Comparison of ENCODE assay signal across 27 mouse cellular contexts in the genomic region with DNA sequence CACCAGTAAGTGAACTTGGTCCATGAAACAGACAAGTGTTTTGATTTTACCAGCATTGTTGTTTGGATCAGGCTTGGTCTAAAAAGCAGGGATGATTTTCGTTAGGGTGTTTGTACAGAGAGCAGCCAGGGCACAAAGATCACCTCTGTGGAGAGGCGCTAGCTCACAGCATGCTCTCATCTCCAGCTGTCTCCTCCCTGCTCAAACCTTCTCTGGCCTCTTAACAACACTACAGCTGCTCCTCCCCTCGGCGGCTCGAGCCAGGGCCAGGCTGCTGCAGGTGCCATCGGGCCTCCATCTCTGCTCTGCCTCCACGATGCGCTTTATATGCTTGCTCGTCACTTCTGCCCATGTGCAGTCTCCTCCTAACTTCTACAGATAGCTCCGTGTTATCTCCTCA. TPM values are rescaled to one million over a fixed set of nuclear protein-coding genes. Genes with fewer than 3 reads are reported as not detected.
A peak's percentile ranks its signal among the peaks of the same experiment; 100 is the strongest.
DNase-seq lines count a peak whose midpoint lies in the region; ATAC-seq and TF ChIP-seq lines count a peak whose summit lies in the region.
"Had no signal": no experiment of that assay in that cellular context is flagged by ENCODE, and none has a peak within 500 bp of the region (broad histone marks: within the 10 kb centered on the region; RNA-seq: fewer than 3 reads in every experiment).

No protein-coding gene starts in this region.

- no peaks in the 10 kb centered on the region for H3K9me3 ChIP-seq in hindbrain, postnatal 0 days (ENCODE audit: low read length)
- no peaks in the 10 kb centered on the region for H3K9me3 ChIP-seq in hindbrain, embryonic 11.5 days (ENCODE audit: control insufficient read depth, low read length)
- no peaks in the 10 kb centered on the region for H3K9me3 ChIP-seq in liver, postnatal 0 days (ENCODE audit: low read length)
- H3K9me3 ChIP-seq in lung, postnatal 0 days (ENCODE audit: low read length) = no peaks in the 10 kb centered on the region
- H3K9me3 ChIP-seq in forebrain, postnatal 0 days (ENCODE audit: low read length) = no peaks in the 10 kb centered on the region
- H3K9me3 ChIP-seq: embryonic facial prominence, embryonic 15.5 days; heart, embryonic 12.5 days; hindbrain, embryonic 13.5 days; midbrain, embryonic 12.5 days had no signal

- no peak overlapping the region for H3K9ac ChIP-seq in hindbrain, postnatal 0 days (replicated peaks; ENCODE audit: low read length)
- no peak overlapping the region for H3K9ac ChIP-seq in hindbrain, embryonic 11.5 days (ENCODE audit: low read depth, low read length)
- no peak overlapping the region for H3K9ac ChIP-seq in liver, postnatal 0 days (replicated peaks)
- no peak overlapping the region for H3K9ac ChIP-seq in lung, postnatal 0 days (replicated peaks; ENCODE audit: low read depth)
- no peak overlapping the region for H3K9ac ChIP-seq in forebrain, postnatal 0 days
- H3K9ac ChIP-seq: embryonic facial prominence, embryonic 15.5 days; heart, embryonic 12.5 days; hindbrain, embryonic 13.5 days; midbrain, embryonic 12.5 days had no signal

- H3K36me3 ChIP-seq in hindbrain, postnatal 0 days (ENCODE audit: insufficient read depth, low read length) = no peaks in the 10 kb centered on the region
- H3K36me3 ChIP-seq in hindbrain, embryonic 11.5 days (ENCODE audit: control insufficient read depth, insufficient read depth, low read length) = no peaks in the 10 kb centered on the region
- no peaks in the 10 kb centered on the region for H3K36me3 ChIP-seq in liver, postnatal 0 days (replicated peaks; ENCODE audit: insufficient read depth, low read length)
- no peaks in the 10 kb centered on the region for H3K36me3 ChIP-seq in lung, postnatal 0 days (ENCODE audit: insufficient read depth, low read length)
- H3K36me3 ChIP-seq in forebrain, postnatal 0 days (ENCODE audit: insufficient read depth) = 0 out of 2 replicates have a peak, but pooled peaks cover 5% of the 10 kb centered on the region

- H3K4me2 ChIP-seq in hindbrain, postnatal 0 days (ENCODE audit: low read depth, low read length) = no peak overlapping the region
- no peak overlapping the region for H3K4me2 ChIP-seq in hindbrain, embryonic 11.5 days (replicated peaks; ENCODE audit: low read depth, low read length)
- H3K4me2 ChIP-seq in liver, postnatal 0 days (ENCODE audit: low read depth, low read length) = no peak overlapping the region
- H3K4me2 ChIP-seq in lung, postnatal 0 days (replicated peaks; ENCODE audit: low read depth, low read length) = no peak overlapping the region
- no peak overlapping the region for H3K4me2 ChIP-seq in forebrain, postnatal 0 days (ENCODE audit: low read depth)
- H3K4me2 ChIP-seq: embryonic facial prominence, embryonic 15.5 days; heart, embryonic 12.5 days; hindbrain, embryonic 13.5 days; midbrain, embryonic 12.5 days had no signal

- H3K27ac ChIP-seq in hindbrain, postnatal 0 days = no peak overlapping the region
- no peak overlapping the region for H3K27ac ChIP-seq in hindbrain, embryonic 11.5 days (ENCODE audit: low read depth, low read length)
- H3K27ac ChIP-seq in liver, postnatal 0 days (ENCODE audit: low read depth) = no peak overlapping the region
- H3K27ac ChIP-seq in lung, postnatal 0 days (ENCODE audit: low read length) = no peak overlapping the region
- H3K27ac ChIP-seq in forebrain, postnatal 0 days (ENCODE audit: low read depth, low read length) = no peak overlapping the region
- H3K27ac ChIP-seq: embryonic facial prominence, embryonic 15.5 days; hindbrain, embryonic 13.5 days; midbrain, embryonic 12.5 days had no signal

- TF ChIP-seq EP300 in liver, postnatal 0 days (IDR thresholded peaks at IDR 0.05; ENCODE audit: low read depth) = no peak
- no peak for TF ChIP-seq EP300 in lung, postnatal 0 days (IDR thresholded peaks at IDR 0.05)

- H3K4me3 ChIP-seq in hindbrain, postnatal 0 days (ENCODE audit: low read length) = no peak overlapping the region
- no peak overlapping the region for H3K4me3 ChIP-seq in hindbrain, embryonic 11.5 days (ENCODE audit: low read depth, low read length)
- no peak overlapping the region for H3K4me3 ChIP-seq in liver, postnatal 0 days (ENCODE audit: low read depth, low read length)
- no peak overlapping the region for H3K4me3 ChIP-seq in lung, postnatal 0 days (ENCODE audit: low read depth, low read length)
- H3K4me3 ChIP-seq in forebrain, postnatal 0 days (ENCODE audit: low read depth, low read length) = no peak overlapping the region
- H3K4me3 ChIP-seq: embryonic facial prominence, embryonic 15.5 days; heart, embryonic 12.5 days; hindbrain, embryonic 13.5 days; midbrain, embryonic 12.5 days had no signal

- no peaks in the 10 kb centered on the region for H3K27me3 ChIP-seq in hindbrain, postnatal 0 days (ENCODE audit: insufficient read depth, low read length)
- no peaks in the 10 kb centered on the region for H3K27me3 ChIP-seq in hindbrain, embryonic 11.5 days (ENCODE audit: control insufficient read depth, insufficient read depth, low read length)
- H3K27me3 ChIP-seq in liver, postnatal 0 days (ENCODE audit: insufficient read depth, low read length) = no peaks in the 10 kb centered on the region
- H3K27me3 ChIP-seq in lung, postnatal 0 days (replicated peaks; ENCODE audit: insufficient read depth, low read length) = no peaks in the 10 kb centered on the region
- no peaks in the 10 kb centered on the region for H3K27me3 ChIP-seq in forebrain, postnatal 0 days (ENCODE audit: insufficient read depth, low read length)
- H3K27me3 ChIP-seq: embryonic facial prominence, embryonic 15.5 days; heart, embryonic 12.5 days; hindbrain, embryonic 13.5 days; midbrain, embryonic 12.5 days had no signal

- DNase-seq in adrenal gland, postnatal 14 days = peak; percentile 3
- no peak for DNase-seq in adrenal gland, postnatal 36 days
- peak; percentile 23 for DNase-seq in hindbrain, postnatal 0 days (ENCODE audit: low spot score)
- DNase-seq in hindbrain, embryonic 11.5 days (ENCODE audit: low spot score) = no peak
- DNase-seq in brain, adult 2 months (ENCODE audit: low read depth, low spot score) = peak; percentile 17
- peak; percentile 30 for DNase-seq in liver, postnatal 0 days
- DNase-seq in lung, postnatal 0 days (ENCODE audit: low spot score) = no peak
- DNase-seq in forebrain, postnatal 0 days = no peak
- DNase-seq: adrenal gland, postnatal 10 days; cerebellum, adult 8-10 months; kidney, adult 18-20 months; lung, postnatal 4 days; right cerebral cortex, adult 18-20 months; thymus, adult 18-20 months had no signal

- peak; percentile 48; the same call in 1 of the 2 replicates for ATAC-seq in hindbrain, postnatal 0 days
- ATAC-seq in hindbrain, embryonic 11.5 days (ENCODE audit: low FRiP score) = no peak
- ATAC-seq in liver, postnatal 0 days = peak; percentile 74; the same call in 1 of the 2 replicates
- no peak for ATAC-seq in lung, postnatal 0 days
- ATAC-seq in forebrain, postnatal 0 days = no peak

- H3K4me1 ChIP-seq in hindbrain, postnatal 0 days (ENCODE audit: insufficient read depth, low read length) = no peaks in the 10 kb centered on the region; the same call in 1 of the 2 replicates
- no peaks in the 10 kb centered on the region for H3K4me1 ChIP-seq in hindbrain, embryonic 11.5 days (replicated peaks; ENCODE audit: control insufficient read depth, insufficient read depth, low read length)
- peaks cover 8% of the 10 kb centered on the region; the same call in 1 of the 2 replicates for H3K4me1 ChIP-seq in liver, postnatal 0 days (ENCODE audit: insufficient read depth)
- no peaks in the 10 kb centered on the region for H3K4me1 ChIP-seq in lung, postnatal 0 days (ENCODE audit: insufficient read depth, low read depth, low read length)
- H3K4me1 ChIP-seq in forebrain, postnatal 0 days (ENCODE audit: insufficient read depth) = no peaks in the 10 kb centered on the region

- no peak for TF ChIP-seq CTCF in hindbrain, postnatal 0 days (IDR thresholded peaks at IDR 0.05; ENCODE audit: low read depth)
- no peak for TF ChIP-seq CTCF in liver, postnatal 0 days (IDR thresholded peaks at IDR 0.05; ENCODE audit: low read depth)
- no peak for TF ChIP-seq CTCF in lung, postnatal 0 days (IDR thresholded peaks at IDR 0.05)
- no peak for TF ChIP-seq CTCF in forebrain, postnatal 0 days (IDR thresholded peaks at IDR 0.05; ENCODE audit: low read depth)

- WGBS in hindbrain, postnatal 0 days = 48% methylated on average over 10 of the region's 10 CpGs
- WGBS in hindbrain, embryonic 11.5 days = 53% methylated on average over 10 of the region's 10 CpGs
- WGBS in liver, postnatal 0 days (ENCODE audit: insufficient replicate concordance) = 57% methylated on average over 10 of the region's 10 CpGs
- 48% methylated on average over 10 of the region's 10 CpGs for WGBS in lung, postnatal 0 days
- WGBS in forebrain, postnatal 0 days = 62% methylated on average over 10 of the region's 10 CpGs

RNA-seq across cellular contexts. Expression of a gene that starts 23.2 kb away (rescaled TPM):
- 33.0 and 35.4 TPM in 2 replicates for total RNA-seq in adrenal gland, postnatal 14 days (2021)
- 10 to 100 TPM; 34.5 to 37.4 TPM for total RNA-seq in adrenal gland, postnatal 36 days (2021)
- total RNA-seq in hindbrain, postnatal 0 days (2014; rRNA removed) = 14.0 and 22.2 TPM in 2 replicates
- polyA plus RNA-seq in hindbrain, postnatal 0 days (2015; fragmentation: Nextera tagmentation; extraction: Ambion mirVana) = 32.9 and 36.0 TPM in 2 replicates
- 42.3 and 44.6 TPM in 2 replicates for polyA plus RNA-seq in hindbrain, embryonic 11.5 days (2014; fragmentation: Nextera tagmentation; extraction: Ambion mirVana)
- 13.1 and 14.0 TPM in 2 replicates for polyA plus RNA-seq in liver, postnatal 0 days (2015; fragmentation: Nextera tagmentation; extraction: Ambion mirVana)
- 27.3 and 29.0 TPM in 2 replicates for polyA plus RNA-seq in lung, postnatal 0 days (2015; fragmentation: Nextera tagmentation; extraction: Ambion mirVana)
- total RNA-seq in forebrain, postnatal 0 days (2014; rRNA removed) = 20.4 and 23.0 TPM in 2 replicates
- polyA plus RNA-seq in forebrain, postnatal 0 days (2015; fragmentation: Nextera tagmentation; extraction: Ambion mirVana) = 33.4 and 37.0 TPM in 2 replicates

RNA-seq across cellular contexts. Expression of a gene that starts 36.4 kb away (rescaled TPM):
- total RNA-seq in adrenal gland, postnatal 14 days (2021) = not detected in 2 replicates
- not detected for total RNA-seq in adrenal gland, postnatal 36 days (2021)
- not detected in 2 replicates for total RNA-seq in hindbrain, postnatal 0 days (2014; rRNA removed)
- not detected in 2 replicates for polyA plus RNA-seq in hindbrain, postnatal 0 days (2015; fragmentation: Nextera tagmentation; extraction: Ambion mirVana)
- polyA plus RNA-seq in hindbrain, embryonic 11.5 days (2014; fragmentation: Nextera tagmentation; extraction: Ambion mirVana) = not detected in 2 replicates
- not detected in 2 replicates for polyA plus RNA-seq in liver, postnatal 0 days (2015; fragmentation: Nextera tagmentation; extraction: Ambion mirVana)
- 0.13 TPM in 1 of 2 replicates, not detected in the other for polyA plus RNA-seq in lung, postnatal 0 days (2015; fragmentation: Nextera tagmentation; extraction: Ambion mirVana)
- total RNA-seq in forebrain, postnatal 0 days (2014; rRNA removed) = not detected in 2 replicates
- not detected in 2 replicates for polyA plus RNA-seq in forebrain, postnatal 0 days (2015; fragmentation: Nextera tagmentation; extraction: Ambion mirVana)
- total RNA-seq: adrenal gland, postnatal 10 days; layer of hippocampus, postnatal 14 days; left cerebral cortex, postnatal 36 days; MEL had no signal
- polyA plus RNA-seq: cortical plate, adult 2 months; embryonic facial prominence, embryonic 15.5 days; forebrain, embryonic 11.5 days; frontal cortex, adult 2 months; heart, embryonic 12.5 days; hindbrain, embryonic 13.5 days; midbrain, embryonic 12.5 days; neural tube, embryonic 14.5 days; stomach, embryonic 14.5 days; urinary bladder, adult 2 months had no signal

RNA-seq across cellular contexts. Expression of a gene that starts 54.5 kb away (rescaled TPM):
- total RNA-seq in adrenal gland, postnatal 14 days (2021) = 134 and 142 TPM in 2 replicates
- total RNA-seq in adrenal gland, postnatal 36 days (2021) = 100 to 1,000 TPM; 177 to 196 TPM
- total RNA-seq in hindbrain, postnatal 0 days (2014; rRNA removed) = 31.4 and 34.1 TPM in 2 replicates
- polyA plus RNA-seq in hindbrain, postnatal 0 days (2015; fragmentation: Nextera tagmentation; extraction: Ambion mirVana) = 15.8 and 18.8 TPM in 2 replicates
- 16.1 and 18.1 TPM in 2 replicates for polyA plus RNA-seq in hindbrain, embryonic 11.5 days (2014; fragmentation: Nextera tagmentation; extraction: Ambion mirVana)
- 4.7 and 7.6 TPM in 2 replicates for polyA plus RNA-seq in liver, postnatal 0 days (2015; fragmentation: Nextera tagmentation; extraction: Ambion mirVana)
- 12.4 and 12.9 TPM in 2 replicates for polyA plus RNA-seq in lung, postnatal 0 days (2015; fragmentation: Nextera tagmentation; extraction: Ambion mirVana)
- 40.2 and 41.8 TPM in 2 replicates for total RNA-seq in forebrain, postnatal 0 days (2014; rRNA removed)
- polyA plus RNA-seq in forebrain, postnatal 0 days (2015; fragmentation: Nextera tagmentation; extraction: Ambion mirVana) = 12.4 and 13.6 TPM in 2 replicates

Comparison
In these comparisons a context has a peak if more than half of its experiments do, and no peak if none do; other contexts are left out.
1. DNase-seq: peak in adrenal gland, postnatal 14 days (single experiment), hindbrain, postnatal 0 days (single experiment), brain, adult 2 months (single experiment) and liver, postnatal 0 days (single experiment); none in adrenal gland, postnatal 36 days (0 of 2), hindbrain, embryonic 11.5 days (single experiment), lung, postnatal 0 days (single experiment) and forebrain, postnatal 0 days (single experiment).
2. ATAC-seq: peak in hindbrain, postnatal 0 days (single experiment) and liver, postnatal 0 days (single experiment); none in hindbrain, embryonic 11.5 days (single experiment), lung, postnatal 0 days (single experiment) and forebrain, postnatal 0 days (single experiment).